Comparison of ENCODE assay signal across 29 mouse cellular contexts in genomic region chr11:119871141-119871540, GRCm38 (mm10). TPM values are rescaled to one million over a fixed set of nuclear protein-coding genes. Genes with fewer than 3 reads are reported as not detected.
DNase-seq lines count a peak whose midpoint lies in the region; ATAC-seq and TF ChIP-seq lines count a peak whose summit lies in the region.
"Had no signal": no experiment of that assay in that cellular context is flagged by ENCODE, and none has a peak within 500 bp of the region (broad histone marks: within the 10 kb centered on the region; RNA-seq: fewer than 3 reads in every experiment).

No protein-coding gene starts in this region.

- in situ Hi-C loops in CH12.LX (cut with MboI; ENCODE audit: low pct_ligation_motif_present, low pct_unique_long_range_greater_than_20kb, low sequenced_read_pairs): no loop called here

- dilution Hi-C loops in CH12.LX (cut with MboI; ENCODE audit: extremely low pct_ligation_motif_present, extremely low pct_unique_long_range_greater_than_20kb, low sequenced_read_pairs): no loop called here

- DNase-seq in CH12.LX (ENCODE audit: extremely low read depth): peak; percentile 55
- peak; percentile 26 for DNase-seq in adrenal gland, adult 8-10 months
- DNase-seq in naive thymus-derived CD4-positive, alpha-beta T cell, adult 2 months (ENCODE audit: low read depth): peak; percentile 38
- peak; percentile 51 for DNase-seq in thymus, postnatal 25 days
- no peak for DNase-seq in cerebellum, adult 11 months
- no peak for DNase-seq in liver, embryonic 11.5 days (ENCODE audit: low spot score)
- DNase-seq: cerebellum, adult 11-12 months; cerebellum, adult 9-11 months; gastrocnemius, postnatal 10 days; heart, postnatal 14 days; kidney, adult 2 months; layer of hippocampus, adult 9-11 months; liver; lung, embryonic 14.5 days; lung, postnatal 14 days; midbrain, embryonic 14.5 days; retina, postnatal 1 day; right cerebral cortex, postnatal 14 days had no signal

- H3K9me3 ChIP-seq in CH12.LX (replicated peaks; ENCODE audit: low read length): no peaks in the 10 kb centered on the region
- H3K9me3 ChIP-seq in liver, embryonic 11.5 days (ENCODE audit: control insufficient read depth, low read length): no peaks in the 10 kb centered on the region
- H3K9me3 ChIP-seq in kidney, embryonic 15.5 days (replicated peaks): no peaks in the 10 kb centered on the region
- H3K9me3 ChIP-seq: embryonic facial prominence, embryonic 13.5 days; forebrain, embryonic 10.5 days; forebrain, embryonic 15.5 days; hindbrain, embryonic 10.5 days; hindbrain, embryonic 15.5 days; liver, embryonic 15.5 days; neural tube, embryonic 15.5 days had no signal

- WGBS in liver, embryonic 11.5 days: 86% methylated on average over 7 of the region's 7 CpGs
- WGBS in kidney, embryonic 15.5 days: 87% methylated on average over 7 of the region's 7 CpGs

- H3K4me1 ChIP-seq in CH12.LX (ENCODE audit: control insufficient read depth in 1 of 2, insufficient read depth in 2 of 2): peaks cover 3 to 21% of the 10 kb centered on the region in 2 experiments; a peak in 2 of 4 replicates
- H3K4me1 ChIP-seq in liver, embryonic 11.5 days (replicated peaks; ENCODE audit: control insufficient read depth, insufficient read depth, low read length): no peaks in the 10 kb centered on the region
- no peaks in the 10 kb centered on the region for H3K4me1 ChIP-seq in kidney, embryonic 15.5 days
- H3K4me1 ChIP-seq: forebrain, embryonic 10.5 days; forebrain, embryonic 15.5 days; hindbrain, embryonic 10.5 days; hindbrain, embryonic 15.5 days; liver, embryonic 15.5 days had no signal

- no peak overlapping the region for H3K9ac ChIP-seq in CH12.LX (ENCODE audit: insufficient read depth, low read depth)
- H3K9ac ChIP-seq in liver, embryonic 11.5 days (ENCODE audit: low read depth, low read length): no peak overlapping the region
- no peak overlapping the region for H3K9ac ChIP-seq in kidney, embryonic 15.5 days
- H3K9ac ChIP-seq: embryonic facial prominence, embryonic 13.5 days; forebrain, embryonic 15.5 days; hindbrain, embryonic 15.5 days; liver, embryonic 15.5 days; lung, embryonic 14.5 days; neural tube, embryonic 15.5 days had no signal

- no peak for TF ChIP-seq POLR2A in CH12.LX (IDR thresholded peaks at IDR 0.05; ENCODE audit: low read depth, low read length)

- H3K4me3 ChIP-seq in CH12.LX (replicated peaks in 1 of 3; ENCODE audit: low read depth in 2 of 3, low read length in 2 of 3, poor library complexity in 1 of 3): no peak overlapping the region
- no peak overlapping the region for H3K4me3 ChIP-seq in liver, embryonic 11.5 days (ENCODE audit: low read depth, low read length)
- H3K4me3 ChIP-seq in kidney, embryonic 15.5 days (replicated peaks): no peak overlapping the region
- H3K4me3 ChIP-seq: embryonic facial prominence, embryonic 13.5 days; forebrain, embryonic 10.5 days; forebrain, embryonic 15.5 days; hindbrain, embryonic 10.5 days; hindbrain, embryonic 15.5 days; liver, embryonic 15.5 days; neural tube, embryonic 15.5 days had no signal

- H3K36me3 ChIP-seq in CH12.LX (replicated peaks in 1 of 2; ENCODE audit: control insufficient read depth in 1 of 2, insufficient read depth in 1 of 2, low read length in 1 of 2): peaks cover 71 to 96% of the 10 kb centered on the region in 2 experiments
- H3K36me3 ChIP-seq in liver, embryonic 11.5 days (ENCODE audit: control insufficient read depth, insufficient read depth, low read length): peaks cover 20% of the 10 kb centered on the region
- H3K36me3 ChIP-seq in kidney, embryonic 15.5 days: peaks cover 91% of the 10 kb centered on the region

- no peak overlapping the region for H3K4me2 ChIP-seq in CH12.LX (ENCODE audit: insufficient read depth, low read depth, poor library complexity, severe bottlenecking)
- H3K4me2 ChIP-seq in liver, embryonic 11.5 days: no peak overlapping the region
- H3K4me2 ChIP-seq in kidney, embryonic 15.5 days: no peak overlapping the region
- H3K4me2 ChIP-seq: embryonic facial prominence, embryonic 13.5 days; forebrain, embryonic 15.5 days; hindbrain, embryonic 15.5 days; liver, embryonic 15.5 days; lung, embryonic 14.5 days; neural tube, embryonic 15.5 days had no signal

- H3K27me3 ChIP-seq in CH12.LX (replicated peaks): no peaks in the 10 kb centered on the region
- H3K27me3 ChIP-seq in liver, embryonic 11.5 days (replicated peaks; ENCODE audit: control insufficient read depth, insufficient read depth, low read length): no peaks in the 10 kb centered on the region
- H3K27me3 ChIP-seq in kidney, embryonic 15.5 days: no peaks in the 10 kb centered on the region
- H3K27me3 ChIP-seq: embryonic facial prominence, embryonic 13.5 days; forebrain, embryonic 15.5 days; hindbrain, embryonic 15.5 days; liver, embryonic 15.5 days; neural tube, embryonic 15.5 days had no signal

- no peak for TF ChIP-seq EP300 in CH12.LX (IDR thresholded peaks at IDR 0.05; ENCODE audit: low read length)

- TF ChIP-seq RAD21 in CH12.LX (IDR thresholded peaks at IDR 0.05; ENCODE audit: low read depth, low read length): no peak

- no peak overlapping the region for H3K27ac ChIP-seq in CH12.LX (ENCODE audit: insufficient read depth, low read depth)
- H3K27ac ChIP-seq in liver, embryonic 11.5 days (ENCODE audit: low read depth, low read length): no peak overlapping the region
- H3K27ac ChIP-seq in kidney, embryonic 15.5 days: no peak overlapping the region
- H3K27ac ChIP-seq: embryonic facial prominence, embryonic 13.5 days; forebrain, embryonic 10.5 days; forebrain, embryonic 15.5 days; hindbrain, embryonic 10.5 days; hindbrain, embryonic 15.5 days; kidney, postnatal 0 days; liver, embryonic 15.5 days; neural tube, embryonic 15.5 days had no signal

- no peak for ATAC-seq in liver, embryonic 11.5 days (replicated peaks; ENCODE audit: low FRiP score)
- no peak for ATAC-seq in kidney, embryonic 15.5 days (replicated peaks; ENCODE audit: low FRiP score)
- ATAC-seq: activated CD4-positive, CD25-positive, alpha-beta regulatory T cell, adult 4 months; forebrain, embryonic 15.5 days; inflammation-experienced regulatory T-cells, adult 6 months had no signal

- no peaks in the 10 kb centered on the region for H3K79me2 ChIP-seq in CH12.LX (replicated peaks; ENCODE audit: control insufficient read depth, extremely low read depth, insufficient read depth, poor library complexity, severe bottlenecking)

- no peak for TF ChIP-seq CTCF in CH12.LX (conservative IDR thresholded peaks at IDR 0.05 in 1 of 2, IDR thresholded peaks at IDR 0.05 in 1 of 2; ENCODE audit: low read depth in 2 of 2, low read length in 2 of 2)

TF ChIP-seq in CH12.LX, 34 proteins besides CTCF, POLR2A, EP300 and RAD21:
- TF ChIP-seq PAX5 (IDR thresholded peaks at IDR 0.05; ENCODE audit: low read length) (no peak), USF1 (IDR thresholded peaks at IDR 0.05; ENCODE audit: low read depth, low read length) (no peak), BHLHE40 (IDR thresholded peaks at IDR 0.05; ENCODE audit: low read depth, low read length) (no peak), ETS1 (conservative IDR thresholded peaks at IDR 0.05; ENCODE audit: low read depth, low read length) (no peak; the same call in 1 of the 2 replicates), MXI1 (IDR thresholded peaks at IDR 0.05; ENCODE audit: low read depth, low read length) (no peak), CHD1 (IDR thresholded peaks at IDR 0.05; ENCODE audit: low read depth, low read length) (no peak), MEF2A (IDR thresholded peaks at IDR 0.05; ENCODE audit: borderline replicate concordance, low read depth, low read length) (no peak), SMC3 (IDR thresholded peaks at IDR 0.05; ENCODE audit: low read depth, low read length) (no peak), HCFC1 (IDR thresholded peaks at IDR 0.05; ENCODE audit: low read depth, low read length) (no peak), TBP (conservative IDR thresholded peaks at IDR 0.05; ENCODE audit: low read depth, low read length) (no peak), NELFE (IDR thresholded peaks at IDR 0.05; ENCODE audit: low read depth, low read length) (no peak), ZKSCAN1 (IDR thresholded peaks at IDR 0.05; ENCODE audit: borderline replicate concordance, low read depth, low read length) (no peak), MAFK (IDR thresholded peaks at IDR 0.05; ENCODE audit: insufficient replicate concordance, low read length) (no peak), KAT2A (IDR thresholded peaks at IDR 0.05; ENCODE audit: insufficient replicate concordance, low read length) (no peak), ZMIZ1 (IDR thresholded peaks at IDR 0.05; ENCODE audit: low read depth, low read length) (no peak), MAZ (IDR thresholded peaks at IDR 0.05; ENCODE audit: low read depth, low read length) (no peak), SIN3A (IDR thresholded peaks at IDR 0.05; ENCODE audit: low read length) (no peak), GABPA (IDR thresholded peaks at IDR 0.05; ENCODE audit: insufficient replicate concordance, low read depth, low read length) (no peak), ZC3H11A (IDR thresholded peaks at IDR 0.05; ENCODE audit: low read depth, low read length) (no peak), JUN (IDR thresholded peaks at IDR 0.05; ENCODE audit: insufficient read depth, low read depth, low read length) (no peak)

RNA-seq across cellular contexts. Expression of gene Chmp6, which starts 42.1 kb away (rescaled TPM):
- total RNA-seq in CH12.LX (2012; rRNA removed) (59.7 and 67.2 TPM in 2 replicates), CH12.LX (2014; rRNA removed) (63.2 and 70.6 TPM in 2 replicates)
- 50.3 and 67.9 TPM in 2 replicates for polyA plus RNA-seq in CH12.LX (2012; ENCODE audit: insufficient read length, low read depth)
- total RNA-seq in adrenal gland, adult 8-10 months (2022): 10 to 100 TPM; 36.1 to 46.8 (median 45.7) TPM
- polyA plus RNA-seq in liver, embryonic 11.5 days (2014; fragmentation: Nextera tagmentation; extraction: Ambion mirVana): 70.1 and 77.2 TPM in 2 replicates
- polyA plus RNA-seq in kidney, embryonic 15.5 days (2015; fragmentation: Nextera tagmentation; extraction: Ambion mirVana): 94.1 and 101 TPM in 2 replicates

Comparison
In these comparisons a context has a peak if more than half of its experiments do, and no peak if none do; other contexts are left out.
1. DNase-seq: peak in CH12.LX (single experiment), adrenal gland, adult 8-10 months (single experiment), naive thymus-derived CD4-positive, alpha-beta T cell, adult 2 months (single experiment) and thymus, postnatal 25 days (single experiment); none in cerebellum, adult 11 months (single experiment) and liver, embryonic 11.5 days (single experiment).